Mouse (Mus musculus) embryonic facial prominence, embryonic 12.5 days (tissue): ENCODE results near the gene Ubtd1. TPM values are rescaled to one million over a fixed set of nuclear protein-coding genes. Genes with fewer than 3 reads are reported as not detected.

ENCODE experiments used
- ATAC-seq: fragments of 200-750 bp; cut with Nextera tagmentation; 2 replicates; pipeline ENCODE4 v1.8.0; 2017; ENCODE audit not compliant: insufficient number of reproducible peaks, insufficient read depth, low FRiP score, low TSS enrichment
- H3K27ac ChIP-seq: fragments of 300-500 bp; sonication (generic); 2 replicates; pipeline ENCODE4 v1.5.1; 2016; ENCODE audit warnings: mild to moderate bottlenecking
- H3K27me3 ChIP-seq: fragments of 300-500 bp; sonication (generic); 2 replicates; pipeline ENCODE4 v1.6.1; 2016; ENCODE audit warnings: mild to moderate bottlenecking, moderate library complexity
- H3K36me3 ChIP-seq: fragments of 300-500 bp; sonication (generic); 2 replicates; pipeline ENCODE4 v1.6.1; 2016; ENCODE audit warnings: mild to moderate bottlenecking
- H3K4me1 ChIP-seq: fragments of 300-500 bp; sonication (generic); 2 replicates; pipeline ENCODE4 v1.6.1; 2016
- H3K4me2 ChIP-seq: fragments of 300-500 bp; sonication (generic); replicated peaks from 2 replicates; pipeline ENCODE4 v1.6.1; 2016; ENCODE audit warnings: mild to moderate bottlenecking, moderate library complexity
- H3K4me3 ChIP-seq: fragments of 300-500 bp; sonication (generic); 2 replicates; pipeline ENCODE4 v1.5.1; 2016; ENCODE audit warnings: mild to moderate bottlenecking
- H3K9ac ChIP-seq: fragments of 300-500 bp; sonication (generic); 2 replicates; pipeline ENCODE4 v1.6.1; 2016; ENCODE audit warnings: mild to moderate bottlenecking, moderate library complexity
- H3K9me3 ChIP-seq: fragments of 300-500 bp; sonication (generic); 2 replicates; pipeline ENCODE4 v1.6.1; 2016; ENCODE audit warnings: mild to moderate bottlenecking, moderate library complexity
- WGBS: fragments of 180-500 bp; shearing (Covaris S2); methylation state at CpG from one replicate; pipeline ENCODE4 v1.1.7; 2016; 5-methylcytosine and 5-hydroxymethylcytosine counted together
- polyA plus RNA-seq: library from polyadenylated mRNA; unstranded; fragments of >200 nt; fragmentation: Nextera tagmentation; extraction: Ambion mirVana; gene quantifications from 2 replicates; pipeline ENCODE4 v1.2.1, GENCODE M21; 2016

The Ubtd1 gene
- 20.3 and 20.5 TPM in 2 replicates for polyA plus RNA-seq

DNA sequence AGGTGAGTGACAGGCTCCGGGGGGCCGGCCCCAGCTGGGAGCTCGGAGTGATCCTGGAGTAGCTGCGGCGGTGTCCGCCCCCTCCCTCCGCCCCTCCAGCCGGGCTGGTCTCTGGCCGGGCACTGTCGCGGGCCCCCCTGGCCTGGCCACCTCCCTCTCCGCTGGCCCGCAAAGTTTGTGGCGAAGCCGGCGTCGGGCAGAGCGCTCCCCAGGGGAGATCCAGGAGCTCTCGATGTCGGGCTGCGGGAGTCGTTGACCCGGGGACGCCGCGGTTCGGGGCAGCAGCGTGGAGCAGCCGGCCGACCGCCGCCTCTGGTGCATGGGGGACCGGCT is at the start of gene Ubtd1:
Ubtd1 (plus strand) TSS at position 169 of the 333 bp plus-strand sequence.
- Histone ChIP-seq H3K4me2 (peak within 1 kb of the TSS; percentile 81), H3K9ac (peak within 1 kb of the TSS; percentile 78), H3K9me3 (no peaks in the 10 kb centered on the region), H3K36me3 (no peaks in the 10 kb centered on the region; the same call in 1 of the 2 replicates), H3K27ac (peak within 1 kb of the TSS; percentile 84), H3K27me3 (no peaks in the 10 kb centered on the region), H3K4me3 (peak within 1 kb of the TSS; percentile 92), H3K4me1 (peaks cover 23% of the 10 kb centered on the region)
- peak; percentile 92 for ATAC-seq
- WGBS = under 1% methylated on average over 28 of the region's 33 CpGs

DNA sequence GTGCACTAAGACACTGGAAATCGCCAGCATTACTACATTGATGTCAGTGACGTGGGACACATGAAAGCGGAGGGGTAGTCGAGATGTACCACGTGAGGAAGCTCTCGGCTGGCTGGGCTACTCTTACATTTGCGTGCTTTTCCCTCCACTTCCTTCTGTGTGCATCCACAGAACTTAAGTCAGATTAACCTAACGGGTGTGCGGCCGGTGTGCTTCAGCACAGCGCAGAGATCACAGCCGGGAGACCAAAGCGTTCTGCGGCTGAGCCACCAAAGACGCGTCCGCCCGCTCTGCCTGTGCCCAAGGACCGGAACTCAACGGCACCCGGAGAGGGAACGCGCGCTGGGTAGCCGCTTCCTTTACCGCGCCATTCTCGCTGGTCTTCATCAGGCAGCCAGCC is 48.9 kb upstream of the Ubtd1 start:
- ATAC-seq = no peak
- Histone ChIP-seq H3K27ac (peak overlapping the region; percentile 61; the same call in 1 of the 2 replicates), H3K36me3 (peaks cover 32% of the 10 kb centered on the region), H3K4me1 (peaks cover 19% of the 10 kb centered on the region), H3K4me3 (peak overlapping the region; percentile 93), H3K27me3 (no peaks in the 10 kb centered on the region), H3K4me2 (peak overlapping the region; percentile 82), H3K9ac (peak overlapping the region; percentile 88), H3K9me3 (no peaks in the 10 kb centered on the region)
- under 1% methylated on average over 28 of the region's 28 CpGs for WGBS

DNA sequence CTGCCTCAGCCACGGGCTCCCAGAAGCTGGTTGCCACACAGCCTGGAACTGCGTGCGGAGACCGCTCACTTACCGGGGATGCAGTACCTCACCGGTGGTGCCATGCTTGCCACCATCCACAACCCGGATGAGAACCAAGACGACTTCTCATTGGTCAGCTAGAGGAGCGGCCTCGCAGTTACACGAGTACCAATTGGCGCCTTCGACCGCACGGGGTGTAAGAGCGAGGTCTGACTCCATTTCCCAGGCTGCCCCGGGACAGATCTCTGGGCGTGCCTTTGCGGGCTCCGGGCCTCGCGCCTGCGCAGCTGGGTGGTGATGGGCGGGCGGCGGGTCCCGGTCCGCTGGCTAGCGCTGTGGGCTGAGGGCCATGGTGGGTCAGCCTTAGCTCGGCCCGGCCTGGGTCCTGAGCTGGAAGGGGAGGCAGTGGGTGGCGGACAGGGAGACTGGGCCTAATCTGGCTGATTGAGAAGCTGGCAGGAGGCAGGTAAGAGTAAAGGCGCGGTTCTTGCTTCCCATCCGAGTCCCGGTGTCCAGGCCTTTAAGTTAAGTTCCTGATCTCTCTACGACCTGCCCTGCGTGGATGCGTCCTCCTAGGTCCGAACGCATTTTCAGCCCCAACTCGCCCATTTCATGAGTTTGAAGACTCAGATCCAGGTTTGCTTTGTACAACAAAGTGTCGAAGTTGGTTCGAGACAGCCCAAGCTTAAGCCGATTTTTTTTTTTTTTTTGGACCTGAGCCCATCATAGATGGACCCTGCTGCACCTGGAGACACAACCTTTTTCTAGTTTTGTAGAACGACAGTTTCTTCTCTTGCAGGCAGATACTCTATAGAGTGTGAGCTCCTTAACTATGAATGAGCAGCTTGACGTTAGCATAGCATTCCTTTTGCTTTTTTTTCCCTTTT is 48.1 kb upstream of the Ubtd1 start, which contains the start of the genes Exosc1 and Zdhhc16:
Exosc1 (minus strand) TSS at position 245 of the 908 bp plus-strand sequence.
Zdhhc16 (plus strand) TSS at position 302 of the 908 bp plus-strand sequence.
- under 1% methylated on average over 47 of the region's 47 CpGs for WGBS
- ATAC-seq = peak; percentile 100
- peaks cover 32% of the 10 kb centered on the region for H3K36me3 ChIP-seq
- peak within 1 kb of the TSS; percentile 61; the same call in 1 of the 2 replicates for H3K27ac ChIP-seq
- peaks cover 19% of the 10 kb centered on the region for H3K4me1 ChIP-seq
- peak within 1 kb of the TSS; percentile 82 for H3K4me2 ChIP-seq
- H3K9me3 ChIP-seq = no peaks in the 10 kb centered on the region
- H3K9ac ChIP-seq = peak within 1 kb of the TSS; percentile 88
- peak within 1 kb of the TSS; percentile 93 for H3K4me3 ChIP-seq
- no peaks in the 10 kb centered on the region for H3K27me3 ChIP-seq

DNA sequence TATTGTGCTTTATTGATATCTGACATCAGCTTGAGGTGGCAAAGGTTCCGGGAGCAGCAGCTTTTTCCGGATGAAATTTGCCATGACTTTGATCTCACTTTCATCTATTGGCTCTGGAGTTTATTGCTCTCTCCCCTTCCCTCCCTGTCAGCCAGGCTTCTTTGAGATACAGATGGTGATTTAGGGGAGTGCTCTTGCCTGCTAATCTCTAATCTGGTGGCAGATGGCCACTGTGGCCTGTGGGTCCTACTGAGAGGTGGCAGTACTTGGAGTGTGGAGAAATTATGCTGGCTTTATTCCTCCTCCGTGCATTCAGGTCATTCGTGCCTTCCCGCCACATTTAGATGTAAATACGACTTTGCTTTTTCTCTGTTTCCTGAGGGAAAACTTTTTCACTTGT is 47.4 kb upstream of the Ubtd1 start:
- Histone ChIP-seq H3K9me3 (no peaks in the 10 kb centered on the region), H3K4me2 (peak overlapping the region; percentile 82), H3K9ac (peak overlapping the region; percentile 88), H3K36me3 (peaks cover 33% of the 10 kb centered on the region), H3K4me3 (peak overlapping the region; percentile 93), H3K4me1 (peaks cover 19% of the 10 kb centered on the region), H3K27me3 (no peaks in the 10 kb centered on the region), H3K27ac (no peak overlapping the region)
- 42% methylated on average over 6 of the region's 6 CpGs for WGBS
- ATAC-seq = no peak

- H3K4me3 ChIP-seq = no peak overlapping the region
- ATAC-seq = no peak
- 89% methylated on average over 1 of the region's 1 CpGs for WGBS
Observed at GRCm38 (mm10) chr19:41935921-41936320, 45.6 kb upstream of the Ubtd1 start.

GRCm38 (mm10) chr19:41938539-41938938 is 43.0 kb upstream of the Ubtd1 start:
- H3K4me2 ChIP-seq = no peak overlapping the region
- H3K4me3 ChIP-seq = no peak overlapping the region
- H3K27ac ChIP-seq = no peak overlapping the region
- H3K9me3 ChIP-seq = no peaks in the 10 kb centered on the region
- ATAC-seq = no peak
- H3K36me3 ChIP-seq = peaks cover 65% of the 10 kb centered on the region
- H3K9ac ChIP-seq = no peak overlapping the region
- H3K4me1 ChIP-seq = peaks cover 11% of the 10 kb centered on the region
- 89% methylated on average over 5 of the region's 5 CpGs for WGBS
- H3K27me3 ChIP-seq = no peaks in the 10 kb centered on the region

More at GRCm38 (mm10) chr19:41935921-41936320, 45.6 kb upstream of the Ubtd1 start:
- no peak overlapping the region for H3K4me2 ChIP-seq
- peaks cover 19% of the 10 kb centered on the region for H3K4me1 ChIP-seq
- H3K27me3 ChIP-seq = no peaks in the 10 kb centered on the region
- peaks cover 40% of the 10 kb centered on the region for H3K36me3 ChIP-seq
- no peak overlapping the region for H3K27ac ChIP-seq
- H3K9me3 ChIP-seq = no peaks in the 10 kb centered on the region
- H3K9ac ChIP-seq = no peak overlapping the region

DNA sequence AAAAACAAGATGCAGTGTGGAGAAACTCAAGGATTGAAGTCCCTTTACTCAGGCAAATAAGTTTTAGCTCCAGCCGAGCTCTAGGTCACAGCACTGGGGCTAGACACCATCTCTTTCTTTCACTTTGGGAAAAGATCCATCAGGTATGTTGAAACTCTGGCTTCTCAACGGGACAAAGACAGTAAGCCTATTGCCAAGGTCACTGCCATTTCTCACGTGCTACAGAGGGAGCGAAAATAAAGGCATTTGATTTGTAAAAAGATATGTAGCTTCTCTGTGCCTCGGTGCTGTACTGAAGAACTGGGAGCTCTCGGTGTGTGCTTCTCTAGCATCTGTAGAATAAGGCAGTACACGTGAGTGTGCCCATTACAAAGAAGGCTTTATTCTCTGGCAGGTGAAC is 37.7 kb upstream of the Ubtd1 start:
- WGBS = 83% methylated on average over 7 of the region's 7 CpGs
- peaks cover 94% of the 10 kb centered on the region for H3K36me3 ChIP-seq

DNA sequence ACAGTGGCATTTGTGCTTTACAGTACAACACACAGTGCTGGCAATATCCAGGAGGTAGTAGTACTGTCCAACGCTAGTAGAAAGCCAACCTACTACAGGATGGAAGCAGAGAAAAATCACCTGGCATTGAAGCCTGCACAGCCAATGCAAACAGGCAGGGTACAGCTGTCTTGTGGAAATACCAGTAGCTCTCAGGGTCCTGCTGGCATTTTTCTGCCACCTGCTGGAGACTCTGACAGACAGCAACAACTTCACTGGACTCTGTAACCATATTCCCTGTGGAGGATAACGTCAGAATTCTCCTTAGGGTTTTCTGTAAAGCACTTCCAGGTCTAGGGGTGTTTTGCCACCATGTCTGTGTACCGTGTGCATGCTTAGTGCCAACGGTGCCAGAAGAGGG is 29.3 kb upstream of the Ubtd1 start:
- ATAC-seq = no peak

More for the DNA sequence above, 37.7 kb upstream of the Ubtd1 start:
- H3K27ac ChIP-seq = no peak overlapping the region
- no peak overlapping the region for H3K4me3 ChIP-seq
- no peak overlapping the region for H3K9ac ChIP-seq
- H3K4me1 ChIP-seq = no peaks in the 10 kb centered on the region
- no peak overlapping the region for H3K4me2 ChIP-seq
- H3K9me3 ChIP-seq = no peaks in the 10 kb centered on the region; the same call in 1 of the 2 replicates
- no peaks in the 10 kb centered on the region for H3K27me3 ChIP-seq
- ATAC-seq = no peak

GRCm38 (mm10) chr19:41953574-41953973 is 28.0 kb upstream of the Ubtd1 start:
- WGBS = 95% methylated on average over 3 of the region's 3 CpGs
- no peaks in the 10 kb centered on the region for H3K9me3 ChIP-seq
- peaks cover 84% of the 10 kb centered on the region for H3K36me3 ChIP-seq
- no peak overlapping the region for H3K4me2 ChIP-seq
- no peak overlapping the region for H3K4me3 ChIP-seq
- no peak overlapping the region for H3K9ac ChIP-seq
- no peaks in the 10 kb centered on the region for H3K27me3 ChIP-seq
- H3K4me1 ChIP-seq = no peaks in the 10 kb centered on the region
- H3K27ac ChIP-seq = no peak overlapping the region
- no peak for ATAC-seq

More for the DNA sequence above, 29.3 kb upstream of the Ubtd1 start:
- Histone ChIP-seq H3K9ac (no peak overlapping the region), H3K4me1 (no peaks in the 10 kb centered on the region), H3K27ac (no peak overlapping the region), H3K27me3 (no peaks in the 10 kb centered on the region), H3K4me2 (no peak overlapping the region), H3K4me3 (no peak overlapping the region), H3K9me3 (no peaks in the 10 kb centered on the region), H3K36me3 (peaks cover 90% of the 10 kb centered on the region)
- 81% methylated on average over 4 of the region's 4 CpGs for WGBS

- Histone ChIP-seq H3K4me2 (no peak overlapping the region), H3K9me3 (no peaks in the 10 kb centered on the region), H3K4me3 (no peak overlapping the region), H3K27ac (no peak overlapping the region), H3K36me3 (peaks cover 37% of the 10 kb centered on the region), H3K27me3 (no peaks in the 10 kb centered on the region), H3K4me1 (peaks cover 5% of the 10 kb centered on the region; the same call in 1 of the 2 replicates), H3K9ac (no peak overlapping the region)
- ATAC-seq = no peak
- WGBS = 96% methylated on average over 7 of the region's 7 CpGs
Observed at GRCm38 (mm10) chr19:41969618-41970017, 11.9 kb upstream of the Ubtd1 start.

DNA sequence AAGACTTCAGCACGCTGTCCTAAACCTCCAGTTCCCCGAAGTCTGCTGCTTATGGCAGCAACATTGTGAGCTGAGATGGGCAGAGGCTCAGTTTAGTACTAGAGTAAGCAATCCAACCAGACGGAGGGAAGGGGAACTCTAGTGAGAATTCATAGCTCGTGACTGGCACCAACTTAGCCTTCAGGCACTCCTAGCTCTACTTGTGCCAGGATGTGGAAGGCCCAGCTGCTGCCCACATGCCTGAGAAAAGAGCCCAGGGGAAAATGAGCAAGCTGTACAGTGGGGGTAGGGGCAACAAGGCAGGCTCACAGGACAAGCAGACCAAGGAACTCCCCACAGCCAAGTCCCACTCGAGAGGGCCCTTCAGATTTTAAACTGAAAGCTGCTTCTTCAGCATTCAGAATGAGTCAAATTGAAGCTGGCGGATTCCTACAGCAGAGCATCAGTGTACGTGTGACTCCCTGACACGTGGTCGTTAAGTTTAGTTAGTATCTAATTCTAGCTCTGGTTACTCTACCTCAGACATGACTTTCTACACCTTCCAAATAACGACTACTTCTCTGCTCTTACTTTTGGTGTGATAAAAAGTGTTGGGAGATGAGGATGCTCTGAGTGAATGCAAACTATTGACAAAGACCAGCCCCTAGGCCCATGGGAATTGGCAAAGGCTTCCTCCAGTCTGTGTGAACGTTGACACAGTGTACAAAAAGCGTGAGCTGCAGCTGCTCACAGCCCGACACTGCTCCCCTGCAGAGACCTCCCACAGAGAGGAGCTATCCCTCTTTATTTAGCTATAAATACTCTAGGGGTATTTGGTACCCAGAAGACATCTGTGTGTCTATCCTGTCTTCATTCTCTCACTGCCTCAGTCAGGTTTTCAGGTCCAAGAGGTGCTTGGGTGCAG is 7.4 kb upstream of the Ubtd1 start:
- ATAC-seq = peak; percentile 52; the same call in 1 of the 2 replicates
- peaks cover 23% of the 10 kb centered on the region for H3K4me1 ChIP-seq
- H3K36me3 ChIP-seq = peaks cover 4% of the 10 kb centered on the region
- no peak overlapping the region for H3K4me2 ChIP-seq
- H3K4me3 ChIP-seq = no peak overlapping the region
- peak overlapping the region; percentile 7; the same call in 1 of the 2 replicates for H3K9ac ChIP-seq
- WGBS = 64% methylated on average over 13 of the region's 13 CpGs
- no peaks in the 10 kb centered on the region for H3K9me3 ChIP-seq
- H3K27ac ChIP-seq = no peak overlapping the region; the same call in 1 of the 2 replicates
- no peaks in the 10 kb centered on the region for H3K27me3 ChIP-seq
